Comparison of ENCODE assay signal across 8 mouse cellular contexts in the genomic region with DNA sequence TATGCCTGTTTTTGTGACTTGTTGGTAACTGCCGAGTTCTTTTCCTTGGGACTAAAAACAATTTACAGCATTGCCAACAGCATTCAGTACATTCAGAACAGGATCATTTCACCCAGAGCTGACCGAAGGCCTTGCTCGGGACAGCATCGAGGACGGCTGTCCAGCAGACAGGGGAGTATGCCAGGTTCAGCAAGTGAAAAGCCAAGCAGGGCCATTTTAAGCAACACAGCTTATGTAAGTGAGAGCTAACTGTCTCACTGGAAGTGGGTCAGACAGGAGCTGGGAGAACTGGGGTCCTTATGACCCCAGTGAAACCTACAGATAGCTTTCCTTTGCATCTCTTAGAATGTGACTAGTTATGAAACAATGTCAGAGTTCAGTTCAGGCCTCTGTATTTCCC. TPM values are rescaled to one million over a fixed set of nuclear protein-coding genes. Genes with fewer than 3 reads are reported as not detected.
A peak's percentile ranks its signal among the peaks of the same experiment; 100 is the strongest.
DNase-seq lines count a peak whose midpoint lies in the region; ATAC-seq and TF ChIP-seq lines count a peak whose summit lies in the region.

No protein-coding gene starts in this region.

- TF ChIP-seq CTCF in lung, postnatal 0 days (IDR thresholded peaks at IDR 0.05), result no peak

- no peak overlapping the region for H3K4me3 ChIP-seq in kidney, embryonic 14.5 days (ENCODE audit: low read length)
- no peak overlapping the region for H3K4me3 ChIP-seq in lung, postnatal 0 days (ENCODE audit: low read depth, low read length)

- no peaks in the 10 kb centered on the region for H3K9me3 ChIP-seq in kidney, embryonic 14.5 days (ENCODE audit: control insufficient read depth, low read length)
- no peaks in the 10 kb centered on the region for H3K9me3 ChIP-seq in lung, postnatal 0 days (ENCODE audit: low read length)

- H3K27ac ChIP-seq in kidney, embryonic 14.5 days (ENCODE audit: low read depth, low read length), result no peak overlapping the region
- peak overlapping the region; percentile 87 for H3K27ac ChIP-seq in lung, postnatal 0 days (ENCODE audit: low read length)

- no peaks in the 10 kb centered on the region for H3K36me3 ChIP-seq in kidney, embryonic 14.5 days (ENCODE audit: control insufficient read depth, insufficient read depth, low read length)
- no peaks in the 10 kb centered on the region for H3K36me3 ChIP-seq in lung, postnatal 0 days (ENCODE audit: insufficient read depth, low read length)

- DNase-seq in kidney, adult 18-20 months, result peak; percentile 32
- DNase-seq in NIH3T3 (ENCODE audit: low read depth), result peak; percentile 37
- peak; percentile 52 for DNase-seq in lung, postnatal 0 days (ENCODE audit: low spot score)
- no peak for DNase-seq in right cerebral cortex, postnatal 36 days (ENCODE audit: low spot score in 2 of 2)
- no peak for DNase-seq in spleen, postnatal 36 days (ENCODE audit: low spot score in 2 of 2)
- no peak for DNase-seq in B cell, adult 2 months

- no peaks in the 10 kb centered on the region for H3K4me1 ChIP-seq in kidney, embryonic 14.5 days (ENCODE audit: control insufficient read depth, insufficient read depth, low read length)
- peaks cover 15% of the 10 kb centered on the region; the same call in 1 of the 2 replicates for H3K4me1 ChIP-seq in lung, postnatal 0 days (ENCODE audit: insufficient read depth, low read depth, low read length)

- no peak for ATAC-seq in kidney, embryonic 14.5 days (ENCODE audit: low FRiP score, low TSS enrichment)
- peak; percentile 38 for ATAC-seq in granulocyte monocyte progenitor cell, adult 5-6 weeks (replicated peaks; ENCODE audit: poor library complexity, severe bottlenecking)
- peak; percentile 4; the same call in 1 of the 2 replicates for ATAC-seq in lung, postnatal 0 days

- no peak overlapping the region for H3K4me2 ChIP-seq in kidney, embryonic 14.5 days (replicated peaks; ENCODE audit: low read depth, low read length)
- H3K4me2 ChIP-seq in lung, postnatal 0 days (replicated peaks; ENCODE audit: low read depth, low read length), result no peak overlapping the region

- no peaks in the 10 kb centered on the region for H3K27me3 ChIP-seq in kidney, embryonic 14.5 days (ENCODE audit: control insufficient read depth, insufficient read depth, low read length)
- H3K27me3 ChIP-seq in lung, postnatal 0 days (replicated peaks; ENCODE audit: insufficient read depth, low read length), result no peaks in the 10 kb centered on the region

- 77% methylated on average over 5 of the region's 5 CpGs for WGBS in kidney, embryonic 14.5 days
- 64% methylated on average over 5 of the region's 5 CpGs for WGBS in lung, postnatal 0 days

- no peak overlapping the region for H3K9ac ChIP-seq in kidney, embryonic 14.5 days (ENCODE audit: low read depth, low read length)
- H3K9ac ChIP-seq in lung, postnatal 0 days (replicated peaks; ENCODE audit: low read depth), result no peak overlapping the region

- TF ChIP-seq EP300 in lung, postnatal 0 days (IDR thresholded peaks at IDR 0.05), result no peak

RNA-seq across cellular contexts. Expression of a gene that starts 57.2 kb away (rescaled TPM):
- polyA plus RNA-seq in kidney, embryonic 14.5 days (2014; fragmentation: Nextera tagmentation; extraction: Ambion mirVana), result 26.8 and 61.4 TPM in 2 replicates
- 11.3 and 32.6 TPM in 2 replicates for total RNA-seq in granulocyte monocyte progenitor cell, adult 5-6 weeks (2014; fragmentation: Nextera tagmentation)
- 31.1 and 34.1 TPM in 2 replicates for total RNA-seq in granulocyte monocyte progenitor cell, adult 5-6 weeks (2017)
- 59.5 and 62.9 TPM in 2 replicates for polyA plus RNA-seq in lung, postnatal 0 days (2015; fragmentation: Nextera tagmentation; extraction: Ambion mirVana)

Comparison
In these comparisons a context has a peak if more than half of its experiments do, and no peak if none do; other contexts are left out.
1. DNase-seq: peak in kidney, adult 18-20 months (single experiment), NIH3T3 (single experiment) and lung, postnatal 0 days (single experiment); none in right cerebral cortex, postnatal 36 days (0 of 2), spleen, postnatal 36 days (0 of 2) and B cell, adult 2 months (0 of 2).